Mouse (Mus musculus) MEL-GATA-1-ER (cell line): Measurements from ENCODE around the gene Fam13a.

Experiments used
- DNase-seq: peaks from one replicate; pipeline ENCODE4 v3.0.0-alpha.2; 2012; ENCODE audit warnings: low read depth; ENCODE audit errors: extremely low read depth

The Fam13a gene

DNA sequence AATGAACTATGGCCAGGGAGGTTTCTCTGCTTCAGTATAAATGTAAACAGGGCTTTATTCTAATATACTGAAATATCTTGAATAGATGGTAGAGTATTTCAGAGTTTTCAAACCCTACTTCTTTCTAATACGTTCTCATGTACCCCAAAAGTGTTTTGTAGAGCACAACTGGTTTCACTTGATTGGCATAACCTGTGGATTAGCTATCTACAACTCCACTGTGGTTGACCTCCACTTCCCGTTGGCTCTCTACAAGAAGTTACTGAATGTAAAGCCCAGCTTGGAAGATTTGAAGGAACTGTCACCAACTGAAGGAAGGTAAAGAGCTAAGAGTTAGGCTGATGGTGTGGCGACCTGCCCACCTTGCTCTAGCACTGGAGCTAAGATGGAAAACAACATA, 134.4 kb downstream of the Fam13a start:
- peak; percentile 28 for DNase-seq

GRCm38 (mm10) chr6:58882271-58882670, 142.1 kb downstream of the Fam13a start:
- peak; percentile 27 for DNase-seq
